ENCODE assay signal across 8 mouse cellular contexts in genomic region chr3:144453701-144454430, GRCm38 (mm10).
DNase-seq lines count a peak whose midpoint lies in the region; TF ChIP-seq lines count a peak whose summit lies in the region.

No protein-coding gene starts in this region.

- DNase-seq in gastrocnemius, adult 2 months, result no peak
- DNase-seq in gastrocnemius, postnatal 14 days, result no peak
- DNase-seq in NIH3T3 (ENCODE audit: low read depth), result peak; percentile 82
- peak; percentile 55 for DNase-seq in embryo, embryonic 11.5 days (ENCODE audit: low read depth, low spot score)
- DNase-seq in heart, postnatal 10 days, result peak; percentile 70 to 72
- peak; percentile 44 for DNase-seq in kidney, postnatal 36 days
- DNase-seq in lung, postnatal 25 days (ENCODE audit: low spot score), result peak; percentile 70
- DNase-seq in spleen, adult 2 months (ENCODE audit: low read depth in 1 of 2, low spot score in 2 of 2), result peak; percentile 11 to 32

- intact Hi-C loops in gastrocnemius, adult 2 months (cut with DNase I), result loop anchor here (1.0 to 2.0 kb wide), 2 partner anchors 163 to 269 kb away; no protein-coding TSS in a partner anchor
- intact Hi-C loops in gastrocnemius, postnatal 14 days (cut with DNase I; ENCODE audit: low total_unique reads), result loop anchor here (5.0 kb wide), 2 partner anchors 238 to 268 kb away; partner anchors contain the start of gene Sh3glb1
- intact Hi-C loops in heart, postnatal 10 days (cut with DNase I), result loop anchor here (1.0 to 10.0 kb wide), 4 partner anchors 163 to 651 kb away; partner anchors contain the start of gene Sh3glb1

- peaks cover 2% of the 10 kb centered on the region; the same call in 1 of the 2 replicates for H3K36me3 ChIP-seq in spleen, adult 2 months (ENCODE audit: control insufficient read depth, insufficient read depth, low read length)

- WGBS in spleen, adult 2 months, result 72% methylated on average over 19 of the region's 19 CpGs

- no peaks in the 10 kb centered on the region for H3K4me1 ChIP-seq in spleen, adult 2 months (ENCODE audit: control insufficient read depth, insufficient read depth, insufficient read length)

- no peaks in the 10 kb centered on the region for H3K27me3 ChIP-seq in spleen, adult 2 months (ENCODE audit: control insufficient read depth, insufficient read depth, low read length)

- TF ChIP-seq POLR2A in spleen, adult 2 months (IDR thresholded peaks at IDR 0.05; ENCODE audit: low read depth, low read length), result no peak

- peak; percentile 92 for TF ChIP-seq CTCF in gastrocnemius, adult 2 months (IDR thresholded peaks at IDR 0.05)
- no peak for TF ChIP-seq CTCF in spleen, adult 2 months (IDR thresholded peaks at IDR 0.05; ENCODE audit: extremely low read depth, insufficient read depth, insufficient read length, insufficient replicate concordance)

- H3K27ac ChIP-seq in gastrocnemius, adult 2 months, result no peak overlapping the region
- no peak overlapping the region for H3K27ac ChIP-seq in spleen, adult 2 months (ENCODE audit: insufficient read depth, low read length)

- H3K4me3 ChIP-seq in gastrocnemius, adult 2 months, result no peak overlapping the region
- no peak overlapping the region for H3K4me3 ChIP-seq in spleen, adult 2 months (ENCODE audit: extremely low read depth, insufficient read depth, insufficient read length)

Comparison
In these comparisons a context has a peak if more than half of its experiments do, and no peak if none do; other contexts are left out.
1. DNase-seq: peak in NIH3T3 (single experiment), embryo, embryonic 11.5 days (single experiment), heart, postnatal 10 days (2 of 2), kidney, postnatal 36 days (2 of 2), lung, postnatal 25 days (single experiment) and spleen, adult 2 months (2 of 2); none in gastrocnemius, adult 2 months (single experiment) and gastrocnemius, postnatal 14 days (single experiment).